ENCODE assay signal across 21 mouse cellular contexts in the genomic region with DNA sequence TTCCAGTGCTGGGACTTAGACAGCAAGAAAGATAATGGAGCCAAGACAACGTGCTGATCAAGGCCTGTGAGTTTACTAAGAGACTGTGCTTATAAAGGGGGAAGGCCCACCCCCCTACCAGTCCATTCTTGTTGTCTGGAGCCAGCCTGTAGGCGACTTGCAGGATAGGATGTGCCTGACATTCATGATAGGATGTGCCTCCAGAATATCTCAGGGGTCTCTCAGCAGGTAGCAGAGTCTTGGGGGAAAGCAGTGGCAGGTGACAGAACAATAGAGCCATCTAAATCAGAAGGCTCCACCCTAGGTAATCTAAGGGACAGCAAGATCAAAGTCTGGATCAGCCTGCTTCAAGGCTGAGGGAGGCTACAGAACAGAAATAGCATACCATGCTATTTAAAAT.
A peak's percentile ranks its signal among the peaks of the same experiment; 100 is the strongest.
DNase-seq lines count a peak whose midpoint lies in the region; TF ChIP-seq lines count a peak whose summit lies in the region.
"Had no signal": no experiment of that assay in that cellular context is flagged by ENCODE, and none has a peak within 500 bp of the region (broad histone marks: within the 10 kb centered on the region; RNA-seq: fewer than 3 reads in every experiment).

No protein-coding gene starts in this region.

- peak; percentile 66 for DNase-seq in ES-CJ7 (ENCODE audit: low read depth, low spot score)
- DNase-seq in R1 (ENCODE audit: low read depth, low spot score) = peak; percentile 52
- DNase-seq in ZHBTc4 (ENCODE audit: low read depth, low spot score) = peak; percentile 42
- peak; percentile 6 for DNase-seq in brain, embryonic 14.5 days (ENCODE audit: low read depth)
- no peak for DNase-seq in yolk sac, embryonic 10.5 days (ENCODE audit: low spot score)
- no peak for DNase-seq in right cerebral cortex, postnatal 4 days
- DNase-seq in heart, adult 8-10 months (ENCODE audit: low spot score) = no peak
- DNase-seq in right cerebral cortex, postnatal 14 days = no peak
- DNase-seq: adrenal gland, adult 2 months; adrenal gland, adult 8-10 months; adrenal gland, postnatal 10 days; adrenal gland, postnatal 14 days; adrenal gland, postnatal 25 days; adrenal gland, postnatal 36 days; B cell, adult 2 months; cerebellum, adult 11 months; cerebellum, adult 11-12 months; cerebellum, adult 18-20 months; cerebellum, adult 2 months; cerebellum, adult 8-10 months; cerebellum, adult 9-10 months had no signal

- no peak for TF ChIP-seq POLR2A in brain, embryonic 14.5 days (IDR thresholded peaks at IDR 0.05; ENCODE audit: borderline replicate concordance, extremely low read depth, insufficient read depth, insufficient read length, poor library complexity, severe bottlenecking)

- TF ChIP-seq CTCF in brain, embryonic 14.5 days (IDR thresholded peaks at IDR 0.05; ENCODE audit: borderline replicate concordance, extremely low read depth, insufficient read depth, insufficient read length) = no peak

Comparison
In these comparisons a context has a peak if more than half of its experiments do, and no peak if none do; other contexts are left out.
1. DNase-seq: peak in ES-CJ7 (single experiment), R1 (single experiment), ZHBTc4 (single experiment) and brain, embryonic 14.5 days (single experiment); none in yolk sac, embryonic 10.5 days (single experiment), right cerebral cortex, postnatal 4 days (single experiment), heart, adult 8-10 months (single experiment) and right cerebral cortex, postnatal 14 days (single experiment).